Mouse (Mus musculus) granulocyte monocyte progenitor cell, adult 5-6 weeks (primary cell): ENCODE results near the gene Ywhaq. TPM values are rescaled to one million over a fixed set of nuclear protein-coding genes. Genes with fewer than 3 reads are reported as not detected.
A peak's percentile ranks its signal among the peaks of the same experiment; 100 is the strongest.

Experiments used
- ATAC-seq: replicated peaks from 2 replicates; pipeline ENCODE4 v1.8.0; 2016; ENCODE audit warnings: mild to moderate bottlenecking, moderate TSS enrichment, inconsistent platforms; ENCODE audit not compliant: poor library complexity, severe bottlenecking
- total RNA-seq, 2 experiments: library from RNA; stranded (forward) in 1 of 2; stranded (reverse) in 1 of 2; fragments of 200-712, 200-1000 nt in 1 of 2; fragments of >200 nt in 1 of 2; fragmentation: Nextera tagmentation in 1 of 2; gene quantifications; 2 replicates each; pipeline ENCODE4 v1.2.3; 2014 to 2017

Gene Ywhaq
- 218 and 229 TPM in 2 replicates for total RNA-seq (2014; fragmentation: Nextera tagmentation)
- 198 and 212 TPM in 2 replicates for total RNA-seq (2017)

GRCm38 (mm10) chr12:21417100-21418070 lies at the start of gene Ywhaq:
Gene Ywhaq, minus strand, starts transcription at chr12:21417637.
- ATAC-seq: peak; percentile 85

GRCm38 (mm10) chr12:21463448-21463891 lies 46.0 kb upstream of the Ywhaq start:
- no peak for ATAC-seq

DNA sequence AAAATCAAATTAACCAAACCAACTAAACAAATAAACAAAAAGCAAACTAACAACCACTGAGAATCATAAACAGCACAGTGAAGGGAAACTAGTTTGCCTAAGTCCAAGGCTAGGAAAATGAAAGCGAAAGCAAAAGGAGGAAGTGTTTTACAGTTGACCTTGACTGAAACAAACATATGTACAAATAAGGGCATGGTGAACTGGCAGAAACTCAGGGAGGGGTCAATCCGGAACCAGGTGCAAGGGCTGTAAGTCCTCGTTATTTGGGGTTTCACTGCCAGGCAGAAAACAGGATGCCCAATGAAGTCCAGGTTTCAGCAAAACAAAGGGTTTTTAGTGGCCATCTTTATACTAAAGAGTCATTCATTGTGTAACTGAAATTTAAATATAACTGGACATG lies 45.2 kb upstream of the Ywhaq start:
- peak; percentile 99 for ATAC-seq

- no peak for ATAC-seq
These were observed 42.2 kb upstream of the Ywhaq start for GRCm38 (mm10) chr12:21459681-21460080.

DNA sequence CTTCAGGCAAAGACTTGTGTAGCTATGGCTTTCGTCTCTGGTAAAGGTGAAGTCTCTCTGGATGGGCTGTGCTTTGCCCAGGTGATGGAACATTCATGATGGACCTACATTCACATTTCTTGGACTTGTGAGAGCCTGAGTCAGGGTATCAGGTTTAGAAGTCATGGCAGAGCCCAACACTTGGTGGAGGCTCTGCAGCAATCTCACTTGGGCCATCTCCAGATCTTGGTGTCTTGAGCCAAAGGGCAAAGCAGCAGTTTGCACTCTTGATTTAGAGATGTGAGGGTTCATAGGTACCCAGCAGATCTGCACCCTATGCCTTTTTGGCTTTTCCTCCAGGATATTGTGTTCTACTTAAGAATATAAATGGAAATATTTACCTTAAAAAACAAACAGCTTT lies 38.6 kb upstream of the Ywhaq start:
- ATAC-seq: no peak

- ATAC-seq: no peak
These were observed 34.3 kb upstream of the Ywhaq start for GRCm38 (mm10) chr12:21451752-21452151.

GRCm38 (mm10) chr12:21451351-21451750 lies 33.9 kb upstream of the Ywhaq start:
- ATAC-seq: no peak

DNA sequence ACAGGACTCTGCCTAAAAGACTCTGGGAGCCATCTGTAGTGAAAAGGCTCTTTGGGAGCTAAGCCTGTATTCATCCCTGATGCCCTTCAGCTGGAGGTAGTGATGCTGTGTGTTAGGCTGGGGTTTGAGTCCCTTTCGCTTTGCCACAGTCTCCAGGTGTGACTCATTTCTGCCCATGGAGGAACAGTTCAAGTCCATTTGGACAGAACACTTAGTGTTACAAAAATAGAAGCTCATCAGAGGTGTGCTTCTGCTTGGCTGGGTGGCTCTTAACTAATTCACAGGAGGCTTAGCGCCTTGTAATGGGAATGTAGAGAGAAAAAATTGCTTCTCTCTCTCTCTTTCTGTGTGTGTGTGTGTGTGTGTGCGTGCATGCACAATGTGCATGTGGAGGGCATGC lies 26.3 kb upstream of the Ywhaq start:
- ATAC-seq: no peak

GRCm38 (mm10) chr12:21441870-21442269 lies 24.4 kb upstream of the Ywhaq start:
- ATAC-seq: 0 out of 2 replicates have a peak, but pooled peaks have one; percentile 40

DNA sequence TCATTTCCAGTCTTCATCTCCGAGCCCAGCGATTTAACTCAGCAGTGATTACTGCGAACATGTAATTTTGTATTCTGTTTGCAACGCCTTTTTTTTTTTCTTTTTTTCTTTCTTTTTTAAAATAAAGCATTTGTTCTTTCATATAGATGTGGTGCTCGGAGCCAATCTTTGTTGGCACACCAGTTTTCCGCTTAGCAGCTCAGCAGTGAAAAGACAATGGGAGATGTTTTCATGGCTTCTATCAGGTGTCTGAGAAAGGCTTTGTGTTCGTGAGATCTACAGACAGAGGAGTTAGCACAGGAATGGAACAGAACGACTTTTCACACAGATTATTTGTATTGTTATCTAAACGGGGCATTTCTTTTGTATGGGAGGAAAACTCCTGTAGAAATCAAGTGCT lies 22.0 kb upstream of the Ywhaq start:
- no peak for ATAC-seq

- no peak for ATAC-seq
These were observed 21.4 kb upstream of the Ywhaq start for GRCm38 (mm10) chr12:21438750-21439394.

DNA sequence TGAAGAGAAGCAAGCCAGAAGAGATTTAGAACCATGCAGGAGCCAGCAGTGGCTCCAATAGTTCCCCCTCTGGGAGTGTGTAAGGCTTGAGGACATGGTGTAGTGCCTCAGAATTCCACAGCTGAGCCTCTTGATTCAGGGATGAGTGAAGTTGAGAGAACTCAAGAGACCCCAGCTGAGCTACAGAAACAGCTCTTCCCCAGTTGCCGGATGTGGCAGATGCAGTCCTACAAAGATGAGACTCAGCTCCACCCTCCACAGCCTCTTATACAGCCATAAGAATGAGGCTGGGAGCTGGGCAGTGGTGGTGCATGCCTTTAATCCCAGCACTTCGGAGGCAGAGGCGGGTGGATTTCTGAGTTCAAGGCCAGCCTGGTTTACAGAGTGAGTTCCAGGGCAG lies 20.9 kb upstream of the Ywhaq start:
- ATAC-seq: no peak

GRCm38 (mm10) chr12:21431950-21432349 lies 14.5 kb upstream of the Ywhaq start:
- no peak for ATAC-seq

DNA sequence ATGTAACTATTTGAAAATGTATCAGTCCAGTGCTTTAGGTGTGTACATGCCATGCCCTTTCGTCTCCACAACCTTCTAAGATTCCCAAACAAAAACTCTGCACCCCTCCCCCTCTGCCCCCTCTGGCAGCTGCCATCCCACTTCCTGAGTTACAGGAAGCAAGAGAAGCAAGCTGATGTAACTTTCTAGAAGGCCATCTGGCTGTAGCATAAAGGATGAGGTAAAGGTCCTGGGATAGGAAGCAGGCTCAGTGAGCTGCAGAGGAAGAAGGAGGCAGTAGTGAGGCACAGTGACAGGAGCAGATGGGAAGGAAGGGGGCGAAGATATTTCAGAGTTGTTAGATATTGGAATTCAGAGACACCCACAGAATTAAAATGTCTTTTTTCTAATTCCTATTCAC lies 13.6 kb upstream of the Ywhaq start:
- ATAC-seq: peak; percentile 60

GRCm38 (mm10) chr12:21430140-21430539 lies 12.7 kb upstream of the Ywhaq start:
- no peak for ATAC-seq

- no peak for ATAC-seq
These were observed 11.6 kb upstream of the Ywhaq start for GRCm38 (mm10) chr12:21429021-21429420.

DNA sequence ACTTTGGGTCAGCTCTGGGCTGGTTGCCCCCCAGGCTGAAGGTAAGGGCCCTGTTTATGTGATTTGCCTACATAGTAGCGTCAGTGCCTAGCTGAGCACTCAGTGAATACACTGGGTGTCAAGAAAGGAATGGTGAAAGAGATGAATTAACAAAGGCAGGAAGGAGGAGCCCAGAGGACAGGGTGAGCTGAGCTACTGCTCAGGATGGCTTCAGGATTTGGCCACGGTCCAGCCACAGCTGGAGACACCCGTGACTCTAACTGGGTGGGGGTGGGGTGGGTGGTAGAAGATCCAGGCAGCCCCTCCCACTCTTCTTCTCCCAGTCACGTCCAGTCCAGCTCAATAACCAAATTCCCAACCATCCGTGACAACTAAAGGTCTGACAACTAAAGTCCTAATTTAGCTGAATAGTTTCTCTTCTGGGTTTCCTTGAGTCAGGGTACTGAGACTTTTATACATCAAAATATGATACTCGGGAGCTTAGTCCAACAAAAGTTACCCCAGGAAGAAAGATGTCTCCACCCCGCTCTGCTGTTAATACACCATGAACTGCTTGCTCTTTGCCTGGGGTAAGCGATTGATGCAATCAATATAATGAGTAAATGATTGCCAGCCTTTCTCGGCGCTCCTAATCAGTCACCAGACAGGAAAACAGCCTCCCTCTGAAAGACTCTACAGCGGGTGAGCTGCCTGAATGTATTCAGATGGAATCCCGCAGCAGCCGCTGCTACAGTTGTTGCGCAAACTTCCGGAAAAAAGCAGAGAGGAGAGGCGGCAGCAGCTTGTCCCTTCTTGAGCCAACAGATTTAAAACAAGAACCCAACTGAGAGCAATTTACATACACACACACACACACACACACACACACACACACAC lies 8.9 kb upstream of the Ywhaq start:
- peak; percentile 83 for ATAC-seq

GRCm38 (mm10) chr12:21424683-21425082 lies 7.2 kb upstream of the Ywhaq start:
- no peak for ATAC-seq

- ATAC-seq: no peak
These were observed 1.2 kb upstream of the Ywhaq start for GRCm38 (mm10) chr12:21418621-21419131.

DNA sequence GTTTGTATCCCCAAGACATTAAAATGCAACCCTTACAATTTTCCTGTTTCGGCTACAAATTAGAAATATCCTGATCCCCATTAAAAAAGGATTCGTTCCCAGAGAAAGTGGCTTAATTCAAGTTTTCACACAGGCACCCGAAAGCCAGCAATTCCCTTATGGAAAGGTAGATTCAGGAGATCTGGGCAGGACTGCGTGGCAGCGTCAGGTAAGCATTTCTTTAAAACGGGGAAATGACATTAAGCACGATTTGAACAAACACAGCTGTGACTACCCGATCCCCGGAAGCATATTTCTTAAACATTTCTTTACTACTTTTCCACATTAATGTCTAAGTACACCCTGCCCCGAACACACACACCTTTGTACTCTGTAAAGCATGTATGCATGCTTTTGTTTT lies 646 bp upstream of the Ywhaq start:
- ATAC-seq: no peak
